Mouse (Mus musculus) T-helper 17 cell (primary cell): ENCODE measurements around the gene Dclk2.

Source experiments
- in situ Hi-C, 2 experiments: fragments of 300-600 bp; cut with MboI, MseI; formaldehyde crosslinking; loops; 1 replicate in 1 of 2; 2 replicates in 1 of 2; pipeline ENCODE4 v1.15.1; 2025; ENCODE audit warnings: high pct_unique_total_duplicates in 2 of 2

The Dclk2 gene

GRCm38 (mm10) chr3:86894491-86894890 lies 26.2 kb downstream of the Dclk2 start:
- in situ Hi-C loops = no loop called here

DNA sequence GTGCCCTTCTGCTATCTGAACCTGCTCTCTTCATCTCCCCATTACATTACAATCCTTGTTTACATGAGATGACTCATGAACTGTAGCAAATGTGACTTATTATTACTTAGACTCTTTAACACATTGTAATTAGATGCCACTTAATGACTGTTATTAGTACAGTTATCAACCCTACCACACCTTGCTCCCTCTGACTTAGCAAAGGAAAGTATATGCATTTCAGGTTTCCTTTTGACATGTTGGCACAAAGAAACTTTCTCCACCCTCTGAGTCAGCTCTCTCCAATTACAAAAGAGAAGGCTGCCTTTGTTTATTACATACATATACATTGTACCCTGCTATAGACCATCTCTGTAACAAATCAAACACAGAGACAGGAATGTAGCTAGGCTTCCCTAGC lies 33.1 kb downstream of the Dclk2 start:
- in situ Hi-C loops = no loop called here

DNA sequence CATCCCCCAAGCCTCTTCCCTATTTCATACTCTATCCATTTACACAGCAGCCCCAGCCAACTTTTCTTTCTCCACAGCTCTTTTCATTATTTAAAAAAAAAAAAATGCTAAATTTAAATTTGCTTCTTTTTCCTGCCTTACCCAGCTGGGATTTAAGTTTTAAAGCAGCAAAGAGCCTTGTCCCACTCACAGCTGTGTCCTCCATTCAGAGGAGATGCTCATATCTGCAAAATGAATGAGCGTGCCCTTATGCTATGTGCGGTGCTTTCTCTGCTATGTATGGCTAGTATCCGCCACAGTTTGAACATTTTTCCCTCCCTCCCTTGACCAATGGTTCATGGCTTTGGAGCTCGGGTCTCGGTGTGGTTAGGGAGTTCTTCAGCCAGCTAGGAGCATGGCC lies 35.5 kb downstream of the Dclk2 start:
- in situ Hi-C loops = no loop called here

DNA sequence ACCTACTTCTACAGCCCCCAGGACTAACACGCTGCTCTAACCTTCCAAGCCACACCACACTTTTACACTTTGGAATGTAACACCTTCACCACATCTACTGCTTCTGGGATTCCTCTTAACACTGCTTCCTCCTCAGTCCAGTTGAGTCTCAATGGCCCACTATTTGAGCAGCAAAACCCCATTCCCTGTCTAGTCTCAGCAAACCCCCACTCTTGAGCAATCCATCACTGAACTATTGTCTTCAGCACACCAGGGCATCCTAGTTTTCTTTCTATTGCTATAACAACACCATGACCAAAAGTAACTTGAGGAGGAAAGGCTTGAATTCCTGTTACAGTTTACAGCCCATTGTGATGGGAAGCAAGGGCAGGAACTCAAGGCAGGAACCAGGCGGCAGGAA lies 36.2 kb downstream of the Dclk2 start:
- in situ Hi-C loops = no loop called here

DNA sequence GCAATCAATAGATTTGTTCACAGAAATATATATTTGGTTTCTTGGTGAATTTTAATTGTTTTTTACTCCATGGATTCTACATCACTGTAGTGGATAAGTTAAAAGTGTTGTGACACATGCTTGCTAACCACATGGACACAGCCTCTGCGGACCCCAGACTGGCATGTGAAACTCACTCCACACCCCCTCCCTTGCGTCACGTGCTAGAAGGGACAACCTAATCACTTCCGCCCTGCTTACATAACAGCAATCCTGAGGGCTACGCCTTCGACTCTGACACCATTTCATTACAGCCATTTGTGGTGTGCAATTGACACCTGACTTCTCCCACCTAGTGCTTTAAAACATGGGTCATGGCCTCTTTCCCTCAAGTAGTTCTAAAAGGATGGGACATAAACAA lies 36.7 kb downstream of the Dclk2 start:
- in situ Hi-C loops = no loop called here

DNA sequence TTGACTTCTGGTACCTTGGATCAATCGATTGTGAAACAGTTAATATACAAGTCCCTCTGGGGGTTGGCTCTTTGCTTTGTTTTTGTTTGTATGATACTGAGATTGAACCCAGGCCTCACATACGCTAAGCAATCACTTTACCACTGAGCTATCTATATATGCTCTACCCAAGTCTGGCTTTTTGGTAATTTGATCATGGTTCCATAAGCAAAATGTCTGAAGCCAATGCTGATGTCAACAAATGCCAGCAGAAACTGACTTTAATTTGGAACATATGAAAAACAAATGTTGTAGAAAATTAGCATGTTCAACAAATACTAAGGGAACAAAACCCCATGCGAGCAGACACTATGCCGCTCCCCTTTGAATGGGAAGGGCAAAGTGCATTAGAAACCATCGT lies 44.7 kb downstream of the Dclk2 start:
- in situ Hi-C loops = no loop called here

DNA sequence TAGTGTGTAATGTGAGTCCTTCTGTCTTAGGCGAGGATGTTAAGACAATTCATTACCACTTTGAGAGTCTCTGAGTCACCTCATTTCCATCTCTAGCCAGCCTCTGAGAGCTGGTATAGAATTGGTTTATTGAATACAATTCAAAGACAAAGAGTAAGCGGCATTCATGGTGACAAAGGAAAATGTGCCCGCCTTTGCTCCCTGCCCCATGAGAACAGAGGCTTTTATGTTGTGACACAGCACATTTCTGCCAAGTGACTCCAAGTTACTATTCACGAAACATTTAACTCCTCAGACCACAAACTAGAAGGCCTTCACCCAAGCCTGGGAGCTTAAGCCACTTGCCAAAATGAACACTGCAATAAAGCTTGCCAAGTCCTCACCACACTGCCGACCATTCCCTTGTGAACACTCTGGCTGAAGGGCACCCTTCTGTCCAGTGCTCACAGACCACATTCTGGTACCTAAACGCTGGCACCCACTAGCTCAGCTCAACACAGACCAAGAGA lies 47.5 kb downstream of the Dclk2 start:
- in situ Hi-C loops = no loop called here

DNA sequence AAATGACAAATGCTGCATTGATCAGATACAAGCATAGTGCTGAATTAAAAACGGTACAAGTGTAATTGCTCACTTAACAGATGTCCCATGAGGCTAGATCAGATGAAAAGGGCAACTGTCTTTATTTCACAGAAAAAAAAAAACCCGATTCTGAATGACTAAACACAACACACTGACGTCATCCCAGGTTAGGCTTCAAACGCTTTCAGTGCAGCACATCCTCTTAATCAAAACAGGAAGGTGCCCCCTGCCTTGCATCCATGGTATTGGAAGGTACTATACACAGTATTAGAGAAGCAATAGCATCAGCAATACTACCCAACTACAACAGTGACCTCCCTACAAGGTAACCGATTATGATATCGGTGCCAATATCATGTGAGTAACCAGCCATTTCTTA lies 49.7 kb downstream of the Dclk2 start:
- in situ Hi-C loops = no loop called here

DNA sequence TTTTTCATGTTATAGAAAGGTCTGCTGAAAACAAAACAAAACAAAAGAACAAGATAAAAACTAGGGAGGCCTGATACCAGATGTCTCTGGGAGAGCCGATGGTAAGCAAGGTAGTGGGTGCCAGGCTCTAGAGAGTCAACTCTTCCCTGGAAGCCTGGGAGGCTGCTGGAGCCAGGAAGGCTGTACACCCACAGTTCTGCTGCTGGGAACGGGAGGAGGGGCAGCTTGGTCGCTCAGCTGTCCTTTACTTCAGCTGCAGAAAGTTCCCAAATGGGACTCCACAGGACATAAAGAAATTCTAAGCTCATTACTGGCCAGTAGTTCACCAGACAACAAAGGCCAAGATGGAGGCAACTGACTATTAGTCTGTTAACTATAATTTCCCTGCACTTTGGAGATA lies 50.2 kb downstream of the Dclk2 start:
- in situ Hi-C loops = no loop called here

- in situ Hi-C loops = no loop called here
Observed at GRCm38 (mm10) chr3:86868721-86869120, 51.9 kb downstream of the Dclk2 start.

GRCm38 (mm10) chr3:86863327-86864008 lies 57.2 kb downstream of the Dclk2 start:
- in situ Hi-C loops = no loop called here

- in situ Hi-C loops = no loop called here
Observed at GRCm38 (mm10) chr3:86862939-86863311, 57.7 kb downstream of the Dclk2 start.

DNA sequence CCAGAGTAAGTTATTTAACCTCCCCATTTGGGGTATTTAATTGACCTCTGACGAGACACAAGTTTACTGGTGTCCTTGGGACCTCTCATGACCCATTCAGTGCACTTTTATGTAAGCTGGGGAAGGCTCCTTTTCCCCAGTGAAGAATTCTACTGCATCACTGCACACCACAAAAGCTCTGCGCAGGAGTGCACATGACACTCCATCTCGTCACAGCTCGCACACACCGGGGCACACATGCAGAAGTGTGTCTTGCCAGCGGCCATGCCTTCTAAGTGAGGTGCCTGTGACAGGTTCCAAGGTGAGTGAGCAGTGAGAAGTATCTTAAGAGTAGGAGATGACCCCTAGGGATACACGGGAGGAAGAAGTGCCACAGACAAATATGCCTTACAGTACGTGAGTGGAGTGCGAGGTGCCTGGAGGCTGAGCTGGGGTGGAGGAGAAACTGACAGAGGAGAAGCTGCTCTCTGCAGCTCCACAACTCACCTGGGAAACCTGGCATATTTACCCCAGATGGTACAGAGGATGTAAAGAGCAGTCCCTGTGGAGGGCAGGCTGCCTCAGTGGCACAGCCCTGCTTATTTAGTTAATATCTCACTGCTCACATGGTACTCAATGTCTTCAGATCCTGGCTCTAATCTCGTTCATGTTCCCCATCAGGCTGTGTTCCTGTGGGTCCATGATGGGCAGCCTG lies 58.3 kb downstream of the Dclk2 start:
- in situ Hi-C loops = no loop called here

DNA sequence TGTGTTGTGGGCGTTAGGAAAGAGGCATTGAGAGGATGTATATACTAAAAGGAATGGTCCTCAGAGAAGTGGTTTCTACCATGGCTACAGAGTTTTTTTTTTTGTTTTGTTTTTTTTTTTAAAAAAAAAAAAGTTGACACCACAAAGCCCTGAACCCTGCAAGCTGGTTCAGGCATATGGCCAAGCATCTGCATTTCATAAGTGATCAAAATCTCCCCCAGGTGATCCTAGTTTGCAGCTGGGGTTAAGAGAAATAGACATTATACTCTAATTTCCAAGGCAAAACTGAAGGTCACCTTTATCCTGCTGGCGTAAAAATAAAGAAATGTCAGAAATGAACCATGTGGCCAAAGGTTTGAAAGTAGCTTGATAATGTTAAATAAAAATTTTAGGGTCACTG lies 60.9 kb downstream of the Dclk2 start:
- in situ Hi-C loops = no loop called here

DNA sequence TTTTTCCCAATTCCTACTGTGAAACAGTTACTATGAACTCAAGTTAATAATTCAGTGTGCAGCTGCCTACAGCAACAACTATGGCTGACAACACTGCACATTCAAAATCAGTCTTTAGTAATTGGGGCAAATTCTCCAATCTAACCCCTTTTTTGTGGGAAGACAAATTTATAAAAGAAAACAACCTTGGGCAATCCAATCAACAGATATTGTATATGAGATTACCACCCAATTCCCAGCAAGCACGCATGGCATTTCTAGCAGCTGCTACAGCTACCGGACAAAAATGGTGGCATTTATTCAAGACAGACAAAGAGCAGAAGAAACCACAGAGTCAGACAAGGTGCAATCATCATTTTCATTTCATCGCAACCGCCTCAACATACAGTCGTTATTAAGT lies 62.0 kb downstream of the Dclk2 start:
- in situ Hi-C loops = no loop called here

GRCm38 (mm10) chr3:86857833-86858398 lies 62.7 kb downstream of the Dclk2 start:
- in situ Hi-C loops = no loop called here

- in situ Hi-C loops = no loop called here
Observed at GRCm38 (mm10) chr3:86852867-86853266, 67.8 kb downstream of the Dclk2 start.

GRCm38 (mm10) chr3:86851131-86851530 lies 69.5 kb downstream of the Dclk2 start:
- in situ Hi-C loops = no loop called here

GRCm38 (mm10) chr3:86850394-86851030 lies 70.1 kb downstream of the Dclk2 start:
- in situ Hi-C loops = no loop called here

DNA sequence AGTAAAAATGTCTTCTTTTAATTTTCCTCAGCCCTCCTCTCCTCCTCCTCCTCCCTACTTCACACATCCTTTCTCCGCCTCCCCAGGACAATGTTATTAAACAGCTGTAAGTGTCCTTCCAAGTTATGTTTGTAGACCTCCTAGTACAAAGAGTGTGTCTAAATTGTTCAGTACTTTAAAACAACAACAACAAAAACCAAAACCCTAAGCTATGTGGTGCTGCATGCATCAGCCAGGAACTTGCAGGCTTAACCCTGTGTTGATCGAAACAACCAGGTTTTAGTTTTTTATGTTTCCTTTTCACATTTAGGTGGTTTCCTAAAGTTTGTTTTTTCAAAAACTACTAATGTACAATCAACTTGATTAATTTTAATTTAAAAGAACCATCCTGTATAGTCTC lies 71.3 kb downstream of the Dclk2 start:
- in situ Hi-C loops = loop anchor here in 1 of 2 experiments (10.0 kb wide), 1 partner anchor 125 kb away; no protein-coding TSS in a partner anchor

DNA sequence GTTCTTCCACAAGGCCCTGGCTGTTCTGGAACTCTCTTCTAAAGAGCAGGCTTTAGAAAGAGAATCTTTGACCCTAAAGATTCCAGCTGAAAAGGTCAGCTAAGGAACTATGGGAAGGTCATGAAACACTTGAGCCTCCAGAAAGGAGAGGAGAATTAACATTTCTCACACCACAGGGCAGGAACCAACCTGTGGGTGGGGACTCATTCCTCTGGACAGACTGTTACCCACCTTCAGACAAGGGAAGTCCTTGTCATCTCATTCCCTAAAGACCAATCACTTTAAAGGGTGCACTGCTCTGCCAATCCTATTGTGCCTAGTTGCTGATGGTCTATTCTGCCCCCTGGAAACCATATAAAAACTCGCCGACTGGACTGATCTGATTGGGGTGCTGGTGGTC lies 73.1 kb downstream of the Dclk2 start:
- in situ Hi-C loops = loop anchor here in 1 of 2 experiments (10.0 kb wide), 1 partner anchor 127 kb away; no protein-coding TSS in a partner anchor

DNA sequence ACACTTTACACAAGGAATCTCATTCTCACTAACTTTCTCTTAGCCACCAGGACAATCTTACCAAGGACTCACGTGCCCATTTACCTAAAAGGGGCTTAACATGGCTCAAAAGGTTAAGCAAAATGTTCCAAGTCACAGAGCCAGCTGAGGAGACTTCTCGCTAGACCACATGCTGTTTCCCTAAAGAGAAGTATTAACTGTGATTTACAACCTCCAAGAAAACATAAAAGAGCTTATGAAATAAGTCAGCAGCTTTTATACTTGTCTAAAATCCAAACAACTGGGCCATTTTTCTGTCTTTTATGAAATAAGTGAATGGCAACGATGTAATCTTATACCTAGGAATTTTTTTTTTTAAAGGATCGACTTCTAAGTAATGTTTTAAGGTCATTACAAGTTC lies 74.6 kb downstream of the Dclk2 start:
- in situ Hi-C loops = loop anchor here in 1 of 2 experiments (10.0 kb wide), 1 partner anchor 129 kb away; no protein-coding TSS in a partner anchor
